Mouse (Mus musculus): ENCODE data around the gene Dnase2a. TPM values are rescaled to one million over a fixed set of nuclear protein-coding genes. Genes with fewer than 3 reads are reported as not detected.

Dnase2a gene
- polyA plus RNA-seq (2014; fragmentation: Illumina TruSeq; extraction: RNeasy Lipid Tissue Mini Kit (QIAGEN cat#74804); ENCODE audit: low read depth, low replicate concordance) = 10.7 TPM

GRCm38 (mm10) chr8:84908421-84909161 lies at the start of gene Dnase2a:
Gene Dnase2a (plus strand): TSS chr8:84908560.

GRCm38 (mm10) chr8:84871376-84872308 lies 36.7 kb upstream of the Dnase2a start, which contains the start of gene Syce2:
Gene Syce2 (plus strand): TSS chr8:84872111.

GRCm38 (mm10) chr8:84893709-84894134 lies 14.6 kb upstream of the Dnase2a start, which contains the start of gene Gcdh:
Gene Gcdh (minus strand): TSS chr8:84893921.

GRCm38 (mm10) chr8:84901752-84902151 lies 6.6 kb upstream of the Dnase2a start, which contains the start of gene Klf1:
Gene Klf1 (plus strand): TSS chr8:84901928.

GRCm38 (mm10) chr8:84936962-84937546 lies 28.7 kb downstream of the Dnase2a start, which contains the start of gene Mast1:
Gene Mast1 (minus strand): TSS chr8:84937359.

GRCm38 (mm10) chr8:84946528-84947240 lies 38.3 kb downstream of the Dnase2a start, which contains the start of gene Rtbdn:
Gene Rtbdn (plus strand): TSS chr8:84946991.

GRCm38 (mm10) chr8:84969241-84970134 lies 61.1 kb downstream of the Dnase2a start, which contains the start of the genes Gm49661, Prdx2 and Rnaseh2a:
Gene Gm49661 (minus strand): TSS chr8:84969433.
Gene Prdx2 (plus strand): TSS chr8:84969587.
Gene Rnaseh2a (minus strand): TSS chr8:84969767.

Other genes starting within 250 kb of the Dnase2a start
- 2.4 TPM for gene Ier2, start 245.7 kb upstream of the Dnase2a start, polyA plus RNA-seq (2014; fragmentation: Illumina TruSeq; extraction: RNeasy Lipid Tissue Mini Kit (QIAGEN cat#74804); ENCODE audit: low read depth, low replicate concordance)
- 9.4 TPM for gene Trmt1, start 222.3 kb upstream of the Dnase2a start, polyA plus RNA-seq (2014; fragmentation: Illumina TruSeq; extraction: RNeasy Lipid Tissue Mini Kit (QIAGEN cat#74804); ENCODE audit: low read depth, low replicate concordance)
- gene Nacc1, start 220.7 kb upstream of the Dnase2a start, polyA plus RNA-seq (2014; fragmentation: Illumina TruSeq; extraction: RNeasy Lipid Tissue Mini Kit (QIAGEN cat#74804); ENCODE audit: low read depth, low replicate concordance) = 3.7 TPM
- not detected for gene Lyl1, start 207.1 kb upstream of the Dnase2a start, polyA plus RNA-seq (2014; fragmentation: Illumina TruSeq; extraction: RNeasy Lipid Tissue Mini Kit (QIAGEN cat#74804); ENCODE audit: low read depth, low replicate concordance)
- not detected for gene G430095P16Rik, start 185.6 kb upstream of the Dnase2a start, polyA plus RNA-seq (2014; fragmentation: Illumina TruSeq; extraction: RNeasy Lipid Tissue Mini Kit (QIAGEN cat#74804); ENCODE audit: low read depth, low replicate concordance)
- gene Nfix, start 108.2 kb upstream of the Dnase2a start, polyA plus RNA-seq (2014; fragmentation: Illumina TruSeq; extraction: RNeasy Lipid Tissue Mini Kit (QIAGEN cat#74804); ENCODE audit: low read depth, low replicate concordance) = 13.9 TPM
- gene Dand5, start 85.7 kb upstream of the Dnase2a start, polyA plus RNA-seq (2014; fragmentation: Illumina TruSeq; extraction: RNeasy Lipid Tissue Mini Kit (QIAGEN cat#74804); ENCODE audit: low read depth, low replicate concordance) = 5.4 TPM
- gene Gadd45gip1, start 77.0 kb upstream of the Dnase2a start, polyA plus RNA-seq (2014; fragmentation: Illumina TruSeq; extraction: RNeasy Lipid Tissue Mini Kit (QIAGEN cat#74804); ENCODE audit: low read depth, low replicate concordance) = 2.3 TPM
- gene Rad23a, start 67.9 kb upstream of the Dnase2a start, polyA plus RNA-seq (2014; fragmentation: Illumina TruSeq; extraction: RNeasy Lipid Tissue Mini Kit (QIAGEN cat#74804); ENCODE audit: low read depth, low replicate concordance) = 9.2 TPM
- gene Calr, start 61.6 kb upstream of the Dnase2a start, polyA plus RNA-seq (2014; fragmentation: Illumina TruSeq; extraction: RNeasy Lipid Tissue Mini Kit (QIAGEN cat#74804); ENCODE audit: low read depth, low replicate concordance) = 638 TPM
- 4.7 TPM for gene Farsa, start 51.6 kb upstream of the Dnase2a start, polyA plus RNA-seq (2014; fragmentation: Illumina TruSeq; extraction: RNeasy Lipid Tissue Mini Kit (QIAGEN cat#74804); ENCODE audit: low read depth, low replicate concordance)
- gene Syce2, start 36.4 kb upstream of the Dnase2a start, polyA plus RNA-seq (2014; fragmentation: Illumina TruSeq; extraction: RNeasy Lipid Tissue Mini Kit (QIAGEN cat#74804); ENCODE audit: low read depth, low replicate concordance) = 6.2 TPM
- gene Gcdh, start 14.6 kb upstream of the Dnase2a start, polyA plus RNA-seq (2014; fragmentation: Illumina TruSeq; extraction: RNeasy Lipid Tissue Mini Kit (QIAGEN cat#74804); ENCODE audit: low read depth, low replicate concordance) = 51.8 TPM
- not detected for gene Klf1, start 6.6 kb upstream of the Dnase2a start, polyA plus RNA-seq (2014; fragmentation: Illumina TruSeq; extraction: RNeasy Lipid Tissue Mini Kit (QIAGEN cat#74804); ENCODE audit: low read depth, low replicate concordance)
- not detected for gene Mast1, start 28.8 kb downstream of the Dnase2a start, polyA plus RNA-seq (2014; fragmentation: Illumina TruSeq; extraction: RNeasy Lipid Tissue Mini Kit (QIAGEN cat#74804); ENCODE audit: low read depth, low replicate concordance)
- not detected for gene Rtbdn, start 38.4 kb downstream of the Dnase2a start, polyA plus RNA-seq (2014; fragmentation: Illumina TruSeq; extraction: RNeasy Lipid Tissue Mini Kit (QIAGEN cat#74804); ENCODE audit: low read depth, low replicate concordance)
- not detected for gene Gm49661, start 60.9 kb downstream of the Dnase2a start, polyA plus RNA-seq (2014; fragmentation: Illumina TruSeq; extraction: RNeasy Lipid Tissue Mini Kit (QIAGEN cat#74804); ENCODE audit: low read depth, low replicate concordance)
- gene Prdx2, start 61.0 kb downstream of the Dnase2a start, polyA plus RNA-seq (2014; fragmentation: Illumina TruSeq; extraction: RNeasy Lipid Tissue Mini Kit (QIAGEN cat#74804); ENCODE audit: low read depth, low replicate concordance) = 79.1 TPM
- gene Rnaseh2a, start 61.2 kb downstream of the Dnase2a start, polyA plus RNA-seq (2014; fragmentation: Illumina TruSeq; extraction: RNeasy Lipid Tissue Mini Kit (QIAGEN cat#74804); ENCODE audit: low read depth, low replicate concordance) = 7.6 TPM
- gene Junb, start 70.2 kb downstream of the Dnase2a start, polyA plus RNA-seq (2014; fragmentation: Illumina TruSeq; extraction: RNeasy Lipid Tissue Mini Kit (QIAGEN cat#74804); ENCODE audit: low read depth, low replicate concordance) = 0.99 TPM
- gene Hook2, start 82.0 kb downstream of the Dnase2a start, polyA plus RNA-seq (2014; fragmentation: Illumina TruSeq; extraction: RNeasy Lipid Tissue Mini Kit (QIAGEN cat#74804); ENCODE audit: low read depth, low replicate concordance) = 1.8 TPM
- gene Best2, start 106.0 kb downstream of the Dnase2a start, polyA plus RNA-seq (2014; fragmentation: Illumina TruSeq; extraction: RNeasy Lipid Tissue Mini Kit (QIAGEN cat#74804); ENCODE audit: low read depth, low replicate concordance) = not detected
- 16.1 TPM for gene Asna1, start 116.7 kb downstream of the Dnase2a start, polyA plus RNA-seq (2014; fragmentation: Illumina TruSeq; extraction: RNeasy Lipid Tissue Mini Kit (QIAGEN cat#74804); ENCODE audit: low read depth, low replicate concordance)
- 15.8 TPM for gene Trir, start 118.3 kb downstream of the Dnase2a start, polyA plus RNA-seq (2014; fragmentation: Illumina TruSeq; extraction: RNeasy Lipid Tissue Mini Kit (QIAGEN cat#74804); ENCODE audit: low read depth, low replicate concordance)
- 18.2 TPM for gene Tnpo2, start 128.4 kb downstream of the Dnase2a start, polyA plus RNA-seq (2014; fragmentation: Illumina TruSeq; extraction: RNeasy Lipid Tissue Mini Kit (QIAGEN cat#74804); ENCODE audit: low read depth, low replicate concordance)
- gene Fbxw9, start 151.5 kb downstream of the Dnase2a start, polyA plus RNA-seq (2014; fragmentation: Illumina TruSeq; extraction: RNeasy Lipid Tissue Mini Kit (QIAGEN cat#74804); ENCODE audit: low read depth, low replicate concordance) = 1.0 TPM
- not detected for gene Gm5741, start 159.4 kb downstream of the Dnase2a start, polyA plus RNA-seq (2014; fragmentation: Illumina TruSeq; extraction: RNeasy Lipid Tissue Mini Kit (QIAGEN cat#74804); ENCODE audit: low read depth, low replicate concordance)
- gene Dhps, start 163.2 kb downstream of the Dnase2a start, polyA plus RNA-seq (2014; fragmentation: Illumina TruSeq; extraction: RNeasy Lipid Tissue Mini Kit (QIAGEN cat#74804); ENCODE audit: low read depth, low replicate concordance) = 14.2 TPM
- gene Wdr83os, start 172.2 kb downstream of the Dnase2a start, polyA plus RNA-seq (2014; fragmentation: Illumina TruSeq; extraction: RNeasy Lipid Tissue Mini Kit (QIAGEN cat#74804); ENCODE audit: low read depth, low replicate concordance) = 10.6 TPM
- gene Wdr83, start 172.7 kb downstream of the Dnase2a start, polyA plus RNA-seq (2014; fragmentation: Illumina TruSeq; extraction: RNeasy Lipid Tissue Mini Kit (QIAGEN cat#74804); ENCODE audit: low read depth, low replicate concordance) = 2.3 TPM
- 5.0 TPM for gene Man2b1, start 174.7 kb downstream of the Dnase2a start, polyA plus RNA-seq (2014; fragmentation: Illumina TruSeq; extraction: RNeasy Lipid Tissue Mini Kit (QIAGEN cat#74804); ENCODE audit: low read depth, low replicate concordance)
- gene Zfp791, start 214.5 kb downstream of the Dnase2a start, polyA plus RNA-seq (2014; fragmentation: Illumina TruSeq; extraction: RNeasy Lipid Tissue Mini Kit (QIAGEN cat#74804); ENCODE audit: low read depth, low replicate concordance) = 2.5 TPM
- not detected for gene Cks1brt, start 243.4 kb downstream of the Dnase2a start, polyA plus RNA-seq (2014; fragmentation: Illumina TruSeq; extraction: RNeasy Lipid Tissue Mini Kit (QIAGEN cat#74804); ENCODE audit: low read depth, low replicate concordance)

Measured in adrenal gland, adult 10 weeks (tissue).